Mouse (Mus musculus): ENCODE measurements around the gene Wdr4.

GRCm38 (mm10) chr17:31456723-31457567, 62.8 kb downstream of the Wdr4 start:
- TF ChIP-seq CTCF (conservative IDR thresholded peaks at IDR 0.05; ENCODE audit: low read length) (no peak), NANOG (IDR thresholded peaks at IDR 0.05; ENCODE audit: borderline replicate concordance, low read length) (no peak)

Data from E14TG2a.4 (cell line).